Mouse (Mus musculus) limb, embryonic 10.5 days (tissue): Measurements from ENCODE around the gene Clca3a2. TPM values are rescaled to one million over a fixed set of nuclear protein-coding genes. Genes with fewer than 3 reads are reported as not detected.
"Not testable (repeated sequence)": the region's sequence is repeated elsewhere in the genome, so short reads cannot be mapped to it uniquely, and the experiment has no call there.

Source experiments
- DNase-seq: peaks from one replicate; pipeline ENCODE4 v3.0.0-alpha.2; 2017; ENCODE audit warnings: low spot score
- H3K27ac ChIP-seq: fragments of 300-500 bp; sonication (generic); 2 replicates; pipeline ENCODE4 v1.5.1; 2016; ENCODE audit warnings: mild to moderate bottlenecking
- H3K27me3 ChIP-seq: fragments of 300-500 bp; sonication (generic); 2 replicates; pipeline ENCODE4 v1.6.1; 2016; ENCODE audit warnings: low read depth, mild to moderate bottlenecking; ENCODE audit not compliant: poor library complexity, severe bottlenecking
- H3K36me3 ChIP-seq: fragments of 300-500 bp; sonication (generic); 2 replicates; pipeline ENCODE4 v1.6.1; 2016; ENCODE audit warnings: mild to moderate bottlenecking, moderate library complexity
- H3K4me1 ChIP-seq: fragments of 300-500 bp; sonication (generic); 2 replicates; pipeline ENCODE4 v1.6.1; 2016
- H3K4me3 ChIP-seq: fragments of 300-500 bp; sonication (generic); 2 replicates; pipeline ENCODE4 v1.5.1; 2016; ENCODE audit warnings: mild to moderate bottlenecking, moderate library complexity
- H3K9me3 ChIP-seq: fragments of 300-500 bp; sonication (generic); replicated peaks from 2 replicates; pipeline ENCODE4 v1.6.1; 2016; ENCODE audit warnings: mild to moderate bottlenecking
- WGBS: fragments of 180-500 bp; shearing (Covaris S2); methylation state at CpG from one replicate; pipeline ENCODE4 v1.1.7; 2016; 5-methylcytosine and 5-hydroxymethylcytosine counted together
- polyA plus RNA-seq: library from polyadenylated mRNA; unstranded; fragments of >200 nt; fragmentation: Nextera tagmentation; extraction: Ambion mirVana; gene quantifications from 2 replicates; pipeline ENCODE4 v1.2.1, GENCODE M21; 2016

The Clca3a2 gene
- polyA plus RNA-seq, 1 experiment from 2014 or later = not detected

DNA sequence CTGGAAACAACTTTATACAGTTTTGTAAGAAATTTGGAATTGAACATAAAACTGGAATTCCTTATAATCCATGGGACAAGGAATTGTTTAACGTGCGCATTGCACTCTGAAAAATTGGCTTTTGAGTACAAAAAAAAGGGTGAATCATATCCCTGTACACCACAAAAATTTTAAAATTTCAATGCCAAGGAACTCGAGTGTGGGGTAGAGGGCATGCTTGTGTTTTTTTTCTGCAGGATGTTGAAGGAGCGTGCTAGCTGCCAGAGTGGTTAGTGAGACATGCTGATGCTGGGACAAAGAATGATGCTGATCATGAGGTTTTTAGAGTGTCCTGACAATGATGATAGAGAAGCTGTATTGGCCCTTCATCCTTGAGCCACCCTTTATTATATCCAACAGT, 54.1 kb downstream of the Clca3a2 start:
- Histone ChIP-seq H3K4me3 (no peak overlapping the region), H3K27ac (no peak overlapping the region), H3K4me1 (peaks cover 4% of the 10 kb centered on the region; the same call in 1 of the 2 replicates), H3K36me3 (no peaks in the 10 kb centered on the region), H3K27me3 (no peaks in the 10 kb centered on the region), H3K9me3 (no peaks in the 10 kb centered on the region)
- 92% methylated on average over 4 of the region's 4 CpGs for WGBS
- no peak for DNase-seq

DNA sequence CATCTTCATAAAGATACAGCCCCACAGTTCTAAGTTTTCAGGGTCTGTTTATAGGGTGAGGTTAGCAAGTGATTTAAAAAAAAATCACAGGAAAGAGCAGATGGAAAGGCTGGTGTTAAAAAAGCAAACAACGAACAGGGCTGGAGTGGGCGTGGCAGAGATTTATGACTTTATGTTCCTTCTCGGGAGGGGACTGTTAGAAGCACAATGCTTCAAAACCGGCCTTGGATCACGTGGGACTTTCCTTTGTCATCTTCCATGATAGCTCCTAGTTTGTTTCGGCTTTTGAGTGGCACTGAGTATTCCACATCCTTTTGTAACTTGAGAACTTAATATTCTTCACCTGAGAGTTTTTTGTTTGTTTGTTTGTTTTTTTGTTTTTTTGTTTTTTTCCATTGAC, 57.8 kb downstream of the Clca3a2 start:
- no peaks in the 10 kb centered on the region for H3K36me3 ChIP-seq
- 42% methylated on average over 6 of the region's 6 CpGs for WGBS
- no peak overlapping the region for H3K27ac ChIP-seq
- no peaks in the 10 kb centered on the region for H3K27me3 ChIP-seq
- DNase-seq = no peak
- H3K4me3 ChIP-seq = no peak overlapping the region
- peaks cover 4% of the 10 kb centered on the region; the same call in 1 of the 2 replicates for H3K4me1 ChIP-seq
- H3K9me3 ChIP-seq = no peaks in the 10 kb centered on the region

DNA sequence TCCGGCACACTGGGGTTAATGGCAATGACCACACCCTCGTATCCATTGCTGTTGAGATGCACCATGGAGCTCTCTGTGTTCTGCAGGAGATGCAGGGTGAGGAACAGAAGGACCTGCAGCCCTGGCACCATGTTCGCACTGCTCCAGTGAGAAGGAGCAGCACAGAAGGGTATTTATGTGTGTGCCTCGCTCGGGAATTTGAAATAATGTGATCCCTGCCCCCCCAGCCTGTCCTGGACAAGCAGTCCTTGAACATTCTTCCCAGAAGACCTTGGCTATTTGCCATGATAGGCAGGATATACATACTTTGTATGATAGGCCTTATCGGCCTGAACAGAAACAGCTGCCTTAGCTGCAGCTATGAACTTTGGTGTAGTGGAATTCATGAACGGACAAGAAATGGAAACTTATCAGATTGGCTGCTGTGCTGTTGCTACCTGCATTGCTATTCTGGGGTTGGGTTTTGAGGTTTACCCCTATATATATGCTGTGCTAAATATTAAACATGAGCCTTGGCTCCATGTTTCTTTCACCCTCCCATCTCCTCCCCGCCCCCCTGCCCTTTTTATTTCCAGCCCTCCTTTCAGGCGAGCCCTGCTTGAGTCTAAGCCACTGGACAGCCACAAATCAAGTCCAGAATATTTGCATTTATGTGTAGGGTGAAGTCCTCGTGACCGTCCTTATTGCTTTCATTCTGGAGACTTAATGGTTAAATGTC, 58.5 kb downstream of the Clca3a2 start, which contains the start of gene Clca3a1:
Gene Clca3a1 (minus strand): TSS at position 386 of the 718 bp plus-strand sequence.
- WGBS = 81% methylated on average over 10 of the region's 11 CpGs
- DNase-seq = no peak
- H3K4me1 ChIP-seq = peaks cover 8% of the 10 kb centered on the region; the same call in 1 of the 2 replicates

DNA sequence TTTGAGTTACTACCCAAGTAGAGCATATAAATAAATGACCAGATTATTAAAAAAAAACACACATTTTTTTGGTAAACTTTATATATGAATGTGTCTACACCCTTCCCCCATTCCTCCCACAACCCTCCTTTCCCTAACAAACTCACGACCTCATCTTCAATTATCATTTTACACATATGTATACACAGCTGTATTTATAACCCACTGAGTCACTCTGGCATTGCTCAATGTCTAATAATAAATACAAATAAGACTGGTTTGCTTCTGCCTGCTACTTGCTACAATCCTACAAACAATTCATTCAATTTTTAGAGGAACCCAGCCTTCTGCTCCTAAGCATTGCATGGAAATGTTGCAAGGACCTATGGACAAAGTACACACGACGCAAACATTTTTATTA, 59.6 kb downstream of the Clca3a2 start:
- WGBS = 87% methylated on average over 3 of the region's 3 CpGs
- DNase-seq = no peak
- no peaks in the 10 kb centered on the region for H3K27me3 ChIP-seq

More for the DNA sequence above, 58.5 kb downstream of the Clca3a2 start, which contains the start of gene Clca3a1:
- Histone ChIP-seq H3K9me3 (no peaks in the 10 kb centered on the region), H3K36me3 (no peaks in the 10 kb centered on the region), H3K4me3 (no peak within 1 kb of the TSS), H3K27me3 (no peaks in the 10 kb centered on the region), H3K27ac (no peak within 1 kb of the TSS)

DNA sequence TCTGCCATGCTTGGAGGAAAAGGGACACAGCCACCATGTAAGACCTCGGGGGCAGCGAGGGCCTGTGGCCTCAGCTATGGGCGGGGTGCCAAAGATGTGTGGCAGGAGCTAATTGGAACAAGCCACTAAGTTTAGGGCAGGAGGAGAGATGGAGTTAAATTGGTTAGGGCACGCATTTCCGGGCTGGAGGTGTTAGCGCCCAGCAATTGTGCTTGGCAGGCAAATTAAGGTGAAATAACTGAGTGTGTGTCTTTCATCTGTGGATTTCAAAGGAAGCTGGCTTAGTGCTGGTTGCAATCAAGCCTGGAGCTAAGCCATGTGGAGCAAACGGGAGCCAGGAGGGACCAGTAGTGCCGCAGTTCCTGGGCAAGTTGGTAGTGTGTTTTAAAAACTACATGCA, 63.2 kb downstream of the Clca3a2 start:
- DNase-seq = peak; percentile 45
- not testable (repeated sequence) for H3K4me1 ChIP-seq, H3K4me3 ChIP-seq, H3K36me3 ChIP-seq, H3K27me3 ChIP-seq, H3K9me3 ChIP-seq
- WGBS = 52% methylated on average over 8 of the region's 8 CpGs
- H3K27ac ChIP-seq = peak overlapping the region; percentile 4; the same call in 1 of the 2 replicates

More for the DNA sequence above, 59.6 kb downstream of the Clca3a2 start:
- Histone ChIP-seq H3K4me1 (peaks cover 8% of the 10 kb centered on the region; the same call in 1 of the 2 replicates), H3K27ac (no peak overlapping the region), H3K4me3 (no peak overlapping the region), H3K9me3 (no peaks in the 10 kb centered on the region), H3K36me3 (no peaks in the 10 kb centered on the region)

DNA sequence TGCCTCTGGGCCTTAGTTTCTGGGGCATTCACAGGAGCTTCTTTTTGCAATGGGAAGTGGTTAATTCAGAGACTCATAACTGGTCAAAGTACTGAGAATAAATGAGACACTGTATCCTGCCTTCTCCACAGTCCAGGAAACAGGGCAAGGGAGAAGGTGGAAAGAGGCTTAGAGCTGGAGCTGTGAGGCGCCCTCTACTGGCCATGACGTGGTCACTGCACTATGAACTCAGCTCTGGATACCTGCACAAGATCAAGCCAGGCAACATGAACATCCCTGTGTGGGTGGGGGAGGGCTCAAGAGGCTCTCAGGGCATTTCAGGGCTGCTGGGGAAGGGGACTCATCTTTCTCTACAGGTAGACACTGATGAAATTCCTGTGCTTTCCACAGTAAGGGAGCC, 66.2 kb downstream of the Clca3a2 start:
- no peaks in the 10 kb centered on the region for H3K36me3 ChIP-seq
- peak; percentile 39 for DNase-seq
- H3K4me3 ChIP-seq = no peak overlapping the region
- 2% methylated on average over 2 of the region's 2 CpGs for WGBS
- H3K4me1 ChIP-seq = peaks cover 4% of the 10 kb centered on the region; the same call in 1 of the 2 replicates
- no peaks in the 10 kb centered on the region for H3K27me3 ChIP-seq
- H3K27ac ChIP-seq = no peak overlapping the region
- no peaks in the 10 kb centered on the region for H3K9me3 ChIP-seq

DNA sequence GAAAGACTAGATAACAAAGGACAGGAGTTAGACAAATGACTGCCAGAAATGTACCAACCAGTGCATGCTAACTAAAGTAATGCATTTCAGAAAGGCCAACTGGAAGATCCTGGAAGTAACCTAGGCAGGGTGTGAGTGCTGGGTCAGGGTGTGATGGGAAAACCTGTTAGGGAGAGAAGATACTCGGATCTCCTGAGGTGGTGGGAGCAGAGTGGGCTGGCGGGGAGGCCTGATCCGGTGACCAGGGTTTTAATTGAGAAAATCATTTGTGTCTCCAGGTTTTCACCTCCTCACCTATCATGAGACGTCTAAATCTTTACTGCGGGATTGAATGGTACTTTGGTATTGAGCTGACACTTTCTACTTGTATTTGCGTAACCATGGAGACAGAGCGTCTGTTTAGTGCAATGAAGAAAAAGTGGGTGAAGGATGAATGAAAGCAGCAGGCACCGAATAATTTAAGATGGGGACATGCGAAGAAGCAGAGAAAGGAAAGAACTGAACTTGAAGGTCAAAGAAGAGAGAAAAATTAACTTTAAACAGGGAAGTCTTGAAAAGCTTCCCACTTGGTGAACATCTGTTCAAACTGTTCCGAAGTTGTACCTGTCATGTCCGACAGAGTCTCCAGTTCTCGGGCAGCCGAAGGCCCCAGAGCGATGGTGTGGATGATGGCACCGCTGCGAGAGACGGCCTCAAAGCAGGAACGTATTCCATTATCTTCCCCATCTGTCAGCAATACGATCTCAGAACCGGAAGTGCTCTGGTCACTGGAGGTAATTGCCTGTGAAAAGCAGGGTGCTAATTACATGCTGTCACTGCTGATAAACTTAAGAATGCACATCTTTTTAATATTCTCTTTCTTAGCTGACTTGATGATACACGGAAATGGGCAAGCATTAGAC, 70.0 kb downstream of the Clca3a2 start:
- not testable (repeated sequence) for DNase-seq, H3K9me3 ChIP-seq, H3K4me1 ChIP-seq, H3K27me3 ChIP-seq, H3K4me3 ChIP-seq, H3K27ac ChIP-seq, H3K36me3 ChIP-seq
- 57% methylated on average over 20 of the region's 21 CpGs for WGBS

DNA sequence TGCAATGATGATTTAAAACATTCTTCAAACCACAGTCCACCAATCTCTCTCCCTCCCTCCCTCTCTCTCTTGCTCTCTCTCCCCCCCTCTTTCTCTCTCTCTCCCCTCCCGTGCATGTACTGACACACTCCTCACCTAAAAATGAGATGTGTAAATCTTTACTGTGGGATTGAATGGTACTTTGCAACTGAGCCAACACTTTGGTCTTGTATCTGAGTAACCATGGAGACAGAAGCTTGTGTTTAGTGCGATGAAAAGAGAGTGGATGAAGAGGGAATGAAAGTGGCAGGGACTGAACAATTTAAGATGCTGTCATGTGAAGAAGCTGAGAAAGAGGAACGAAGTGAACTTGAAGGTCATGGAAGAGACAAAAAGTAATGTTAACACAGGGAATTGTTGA, 71.6 kb downstream of the Clca3a2 start:
- H3K9me3 ChIP-seq, DNase-seq, H3K4me3 ChIP-seq, H3K4me1 ChIP-seq, H3K27ac ChIP-seq, H3K27me3 ChIP-seq, H3K36me3 ChIP-seq: not testable (repeated sequence)
- WGBS = 82% methylated on average over 3 of the region's 3 CpGs

Other genes starting within 250 kb of the Clca3a2 start
- gene Hs2st1, start 249.3 kb downstream of the Clca3a2 start, polyA plus RNA-seq = 11.4 and 13.0 TPM in 2 replicates
- 461 and 480 TPM in 2 replicates for gene Selenof, start 249.2 kb downstream of the Clca3a2 start, polyA plus RNA-seq
- 66.7 and 73.7 TPM in 2 replicates for gene Sh3glb1, start 99.2 kb downstream of the Clca3a2 start, polyA plus RNA-seq
- gene Clca3a1, start 58.5 kb downstream of the Clca3a2 start, polyA plus RNA-seq = 0.05 and 0.11 TPM in 2 replicates
- gene Clca3b, start 29.9 kb upstream of the Clca3a2 start, polyA plus RNA-seq = not detected in 2 replicates
- gene Clca4b, start 113.0 kb upstream of the Clca3a2 start, polyA plus RNA-seq = not detected in 2 replicates
- not detected in 2 replicates for gene Clca4a, start 155.6 kb upstream of the Clca3a2 start, polyA plus RNA-seq
- gene Clca1, start 213.3 kb upstream of the Clca3a2 start, polyA plus RNA-seq = 0.59 and 0.85 TPM in 2 replicates